Mouse (Mus musculus): ENCODE results near the gene Zfp704. TPM values are rescaled to one million over a fixed set of nuclear protein-coding genes. Genes with fewer than 3 reads are reported as not detected.

Gene Zfp704
- polyA plus RNA-seq, 1 experiment = 6.7 TPM

GRCm38 (mm10) chr3:9557778-9558560, 51.9 kb downstream of the Zfp704 start:
- no peak for DNase-seq (ENCODE audit: low read depth)

DNA sequence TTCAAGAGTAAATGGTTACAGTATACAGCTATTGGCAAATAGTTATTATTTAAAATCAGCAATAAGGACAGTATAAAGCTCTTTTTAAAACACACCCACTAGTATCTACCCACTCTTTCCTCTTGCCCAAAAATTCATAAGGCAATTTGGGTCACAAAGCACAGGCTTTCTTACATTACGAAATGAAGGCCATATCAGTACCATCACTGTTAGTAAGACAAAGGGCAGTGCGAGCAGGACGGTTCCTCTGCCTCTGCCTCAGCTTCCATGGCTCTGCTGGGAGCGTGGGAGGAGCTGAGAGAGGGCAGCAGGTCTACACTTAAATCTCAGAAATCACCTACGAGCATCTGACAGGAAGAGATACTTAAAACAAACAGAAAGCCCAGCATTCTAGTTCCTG, 53.7 kb downstream of the Zfp704 start:
- DNase-seq (ENCODE audit: low read depth) = peak; percentile 75

- no peak for DNase-seq (ENCODE audit: low read depth)
Observed at GRCm38 (mm10) chr3:9554916-9555315, 55.0 kb downstream of the Zfp704 start.

- no peak for DNase-seq (ENCODE audit: low read depth)
Observed at GRCm38 (mm10) chr3:9552332-9552731, 57.6 kb downstream of the Zfp704 start.

DNA sequence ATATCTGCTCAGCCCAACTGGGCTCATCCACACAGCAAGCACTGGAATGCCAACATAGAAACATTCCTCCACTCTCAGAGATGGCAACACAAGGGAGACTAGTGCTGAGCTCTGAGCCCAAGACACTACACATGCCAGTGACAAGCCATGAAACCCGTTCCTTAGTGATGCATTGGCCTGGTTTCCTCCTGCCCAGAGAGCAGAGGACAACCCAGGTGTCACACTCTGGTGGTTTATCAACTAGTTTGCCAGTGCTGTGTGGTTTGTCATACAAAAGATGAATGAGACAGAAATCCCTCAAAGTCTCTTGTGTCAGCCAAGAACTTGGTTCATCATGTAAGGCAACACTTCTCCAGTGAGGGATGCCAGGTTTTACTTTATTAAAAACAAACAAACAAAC, 59.0 kb downstream of the Zfp704 start:
- no peak for DNase-seq (ENCODE audit: low read depth)

DNA sequence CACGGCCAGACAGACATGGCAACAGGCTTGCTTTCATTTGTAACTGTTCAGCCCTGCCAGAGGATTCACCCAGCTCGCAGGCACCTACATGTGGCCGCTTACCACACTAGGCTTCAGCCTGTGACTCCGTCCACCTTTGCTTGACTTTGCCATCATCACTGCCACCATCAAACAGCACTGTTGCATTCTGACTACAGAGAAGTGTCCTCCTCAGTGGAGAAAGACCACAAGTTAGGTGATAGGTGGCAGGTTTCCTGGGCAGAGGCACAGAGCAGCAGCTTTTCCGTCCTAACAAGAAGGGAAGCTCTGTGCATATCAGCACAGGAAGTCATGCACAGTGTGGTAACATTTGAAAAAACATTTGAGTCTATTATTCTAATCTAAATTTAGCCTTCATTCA, 60.1 kb downstream of the Zfp704 start:
- DNase-seq (ENCODE audit: low read depth) = no peak

GRCm38 (mm10) chr3:9548188-9548587, 61.7 kb downstream of the Zfp704 start:
- no peak for DNase-seq (ENCODE audit: low read depth)

DNA sequence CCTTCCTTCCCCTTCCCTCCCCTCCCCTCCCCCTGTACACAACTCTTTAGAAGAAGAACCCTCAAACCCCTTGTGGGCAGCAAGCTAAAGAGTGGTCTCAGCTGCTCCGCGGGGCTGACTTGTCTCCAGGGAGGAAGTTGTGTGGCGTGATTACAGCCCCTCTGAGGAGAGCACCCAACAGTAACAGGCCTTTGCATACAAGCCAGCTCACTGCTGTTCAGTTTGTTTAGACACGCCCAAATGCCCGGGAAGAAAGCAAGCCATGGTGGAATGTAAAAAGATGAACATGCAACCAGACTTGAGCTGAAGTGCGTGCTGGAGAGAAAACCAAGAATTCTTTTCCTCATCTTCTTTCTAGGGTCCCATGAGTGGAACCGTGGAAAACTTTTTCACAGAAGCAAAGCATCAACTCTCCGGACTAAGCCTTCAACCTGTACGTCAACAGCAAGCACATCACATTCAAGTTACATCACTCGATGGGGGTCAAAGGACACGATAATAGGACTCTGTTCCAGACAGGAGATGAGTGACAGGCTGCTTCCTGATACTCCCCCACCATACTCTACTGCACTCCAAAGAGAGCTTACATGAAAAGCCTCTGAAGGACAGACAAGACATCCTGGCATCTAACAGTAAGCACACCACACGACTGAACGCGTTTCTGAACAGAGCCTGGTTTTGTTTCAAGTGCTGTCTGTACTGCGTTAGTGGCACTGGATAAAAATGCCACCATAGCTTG, 62.8 kb downstream of the Zfp704 start:
- no peak for DNase-seq (ENCODE audit: low read depth)

GRCm38 (mm10) chr3:9544421-9544820, 65.5 kb downstream of the Zfp704 start:
- DNase-seq (ENCODE audit: low read depth) = no peak

- DNase-seq (ENCODE audit: low read depth) = no peak
Observed at GRCm38 (mm10) chr3:9543916-9544315, 66.0 kb downstream of the Zfp704 start.

DNA sequence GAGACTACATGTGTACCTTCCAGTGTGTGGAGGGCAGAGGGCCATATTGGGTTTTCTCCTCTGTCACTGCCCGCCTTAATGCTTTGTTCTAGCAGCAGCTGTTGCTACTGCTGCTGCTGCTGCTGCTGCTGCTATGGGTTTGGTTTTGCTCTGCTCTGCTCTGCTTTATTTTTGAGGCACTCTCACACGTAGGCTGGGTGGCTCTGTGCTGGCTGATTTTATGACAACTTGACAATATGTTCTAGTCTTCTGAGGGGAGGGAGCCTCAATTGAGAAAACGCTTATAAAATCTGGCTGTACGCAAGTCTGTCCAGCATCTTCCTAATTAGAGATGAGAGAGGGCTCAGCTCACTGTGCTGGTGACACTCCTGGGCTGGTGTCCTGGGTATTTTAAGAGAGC, 66.4 kb downstream of the Zfp704 start:
- no peak for DNase-seq (ENCODE audit: low read depth)

DNA sequence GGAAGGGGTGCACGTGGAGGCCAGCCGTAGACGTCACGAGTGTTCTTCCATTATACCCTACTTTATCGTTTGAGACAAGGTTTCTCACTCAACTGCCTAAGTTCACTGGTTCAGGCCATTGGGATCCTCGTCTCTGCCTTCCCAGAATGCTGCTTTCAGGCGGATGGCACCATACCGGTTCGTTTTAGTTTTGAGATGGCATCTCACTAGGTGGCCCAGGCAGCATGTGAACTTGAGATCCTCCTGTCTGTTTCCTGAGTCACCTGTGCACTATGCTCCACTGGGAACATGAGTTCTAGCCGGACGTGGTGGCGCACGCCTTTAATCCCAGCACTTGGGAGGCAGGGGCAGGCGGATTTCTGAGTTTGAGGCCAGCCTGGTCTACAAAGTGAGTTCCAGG, 68.3 kb downstream of the Zfp704 start:
- DNase-seq (ENCODE audit: low read depth) = no peak

- no peak for DNase-seq (ENCODE audit: low read depth)
Observed at GRCm38 (mm10) chr3:9538510-9538909, 71.4 kb downstream of the Zfp704 start.

DNA sequence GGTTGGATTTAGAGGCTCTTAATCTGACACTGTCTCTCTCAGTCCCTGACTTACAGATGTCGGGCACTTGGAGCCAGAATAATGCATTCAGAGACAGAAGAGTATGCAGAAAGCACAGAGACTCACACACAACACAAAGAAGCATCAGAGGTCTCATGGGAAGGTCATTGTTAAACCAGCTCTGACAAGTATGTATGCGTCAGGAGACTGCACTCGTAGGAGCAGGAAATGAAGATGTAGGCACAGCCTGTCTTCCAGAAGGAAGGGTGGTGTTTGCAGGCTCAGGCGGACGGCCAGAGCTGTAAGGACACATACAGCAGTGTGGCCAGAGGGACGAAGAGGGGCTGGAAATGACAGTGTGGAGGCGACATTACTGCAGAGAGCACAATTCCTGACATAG, 72.0 kb downstream of the Zfp704 start:
- no peak for DNase-seq (ENCODE audit: low read depth)

DNA sequence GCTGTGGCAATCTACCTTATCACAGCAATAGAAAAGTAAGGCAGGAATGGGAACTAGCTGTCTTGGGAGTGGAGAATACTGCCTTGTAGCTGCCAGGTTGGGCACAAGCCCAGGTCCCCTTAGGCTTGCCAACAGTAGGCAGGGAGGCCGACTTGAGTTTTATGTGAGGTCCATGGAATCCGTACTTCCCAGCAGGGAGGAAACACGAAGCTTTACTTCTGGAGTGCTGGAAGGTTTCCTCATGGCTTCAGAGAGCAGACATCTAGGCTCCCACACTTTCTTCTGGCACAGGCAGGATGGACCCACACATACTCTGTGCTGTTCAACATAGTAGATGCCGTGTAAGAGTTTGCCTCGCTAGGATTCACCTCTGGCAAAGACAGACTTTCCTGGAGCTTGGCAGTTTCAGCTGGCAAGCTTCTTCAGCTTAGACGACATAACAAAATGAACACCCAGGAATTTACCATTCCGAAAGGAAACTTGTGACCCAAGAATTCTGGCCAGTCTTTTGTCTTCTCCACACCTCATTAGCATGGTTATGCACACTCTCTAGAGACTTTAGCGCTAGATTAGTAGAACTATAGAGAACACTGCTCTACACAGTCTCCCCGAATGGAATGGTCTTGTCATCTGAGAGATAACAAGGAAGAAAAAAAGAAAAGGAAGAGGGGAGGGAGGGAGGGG, 79.6 kb downstream of the Zfp704 start:
- DNase-seq (ENCODE audit: low read depth) = no peak

DNA sequence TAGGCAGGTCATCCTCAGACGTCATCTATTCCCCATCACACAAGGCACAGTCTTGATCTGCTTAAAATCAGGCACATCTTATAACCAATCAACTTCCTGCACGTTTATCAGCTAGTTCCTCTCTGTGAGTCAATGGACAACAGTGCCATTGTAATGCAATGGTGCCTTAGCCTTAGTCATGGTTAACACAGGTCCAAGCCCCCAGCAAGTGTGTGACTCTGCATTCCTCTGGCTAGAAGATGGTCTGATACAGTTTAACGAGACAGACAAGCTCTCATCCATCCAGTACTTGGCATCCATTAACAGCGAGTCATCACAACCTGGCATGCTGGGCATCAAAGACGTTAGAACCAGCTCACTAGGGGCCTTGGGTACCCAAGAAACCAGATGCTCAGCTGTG, 85.5 kb downstream of the Zfp704 start:
- DNase-seq (ENCODE audit: low read depth) = no peak

DNA sequence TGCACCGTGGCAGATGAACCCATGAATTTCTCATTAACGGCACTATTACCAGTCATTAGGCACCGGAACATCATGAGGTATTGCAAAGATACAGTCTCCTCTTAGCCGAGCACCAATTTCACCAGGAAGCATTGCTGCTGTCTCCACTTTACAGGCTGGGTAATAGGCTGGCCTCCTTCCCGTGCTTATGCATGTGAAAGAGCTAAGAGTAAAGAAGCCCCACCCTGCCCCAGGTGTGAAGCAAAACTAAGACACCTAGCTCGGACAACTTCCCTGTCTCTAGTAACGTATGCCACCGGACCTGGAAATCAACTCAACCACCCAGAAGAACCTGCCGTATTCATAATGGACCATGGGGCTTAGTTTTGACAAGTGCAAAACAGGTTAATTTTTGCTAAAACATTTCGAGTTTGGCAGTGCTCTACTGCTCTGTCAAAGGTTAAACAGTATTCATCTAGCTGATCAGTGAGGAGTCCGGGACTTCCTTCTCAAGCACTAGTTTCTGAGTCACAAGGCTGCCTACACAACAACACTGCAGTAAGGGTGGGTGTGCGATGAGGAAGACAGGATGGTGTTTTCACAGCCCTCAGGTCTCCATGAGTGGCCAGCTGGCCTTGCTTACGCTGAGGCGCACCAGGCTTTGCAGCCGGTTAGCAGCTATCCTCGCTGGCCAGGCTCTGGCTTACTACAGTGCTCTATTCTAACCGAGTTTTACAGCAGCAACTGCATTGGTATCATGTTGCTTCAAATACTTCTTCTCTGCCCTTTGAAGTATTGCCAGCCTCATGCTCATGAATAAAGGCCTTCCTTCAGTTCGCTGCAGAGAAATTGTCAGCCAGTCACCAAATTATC, 86.6 kb downstream of the Zfp704 start:
- DNase-seq (ENCODE audit: low read depth) = no peak

DNA sequence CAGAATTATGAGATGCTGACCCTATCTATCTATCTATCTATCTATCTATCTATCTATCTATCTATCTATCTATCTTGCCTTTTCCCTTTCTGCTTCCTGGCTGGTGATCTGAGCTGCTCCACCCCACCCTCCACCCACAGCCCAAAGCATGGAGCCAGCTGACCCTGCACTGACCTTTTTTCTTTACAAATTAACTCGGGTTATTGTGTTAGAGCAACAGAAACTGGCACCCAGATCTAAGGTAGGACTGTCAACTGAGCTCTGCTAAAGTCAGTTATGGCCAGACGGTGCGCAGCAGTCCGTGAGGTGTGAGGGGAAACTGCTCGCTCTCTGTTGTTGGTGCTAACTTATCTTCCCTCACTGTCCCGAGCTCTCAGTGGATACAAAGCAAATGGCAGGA, 87.9 kb downstream of the Zfp704 start:
- no peak for DNase-seq (ENCODE audit: low read depth)

GRCm38 (mm10) chr3:9520728-9521054, 89.2 kb downstream of the Zfp704 start:
- DNase-seq (ENCODE audit: low read depth) = no peak

DNA sequence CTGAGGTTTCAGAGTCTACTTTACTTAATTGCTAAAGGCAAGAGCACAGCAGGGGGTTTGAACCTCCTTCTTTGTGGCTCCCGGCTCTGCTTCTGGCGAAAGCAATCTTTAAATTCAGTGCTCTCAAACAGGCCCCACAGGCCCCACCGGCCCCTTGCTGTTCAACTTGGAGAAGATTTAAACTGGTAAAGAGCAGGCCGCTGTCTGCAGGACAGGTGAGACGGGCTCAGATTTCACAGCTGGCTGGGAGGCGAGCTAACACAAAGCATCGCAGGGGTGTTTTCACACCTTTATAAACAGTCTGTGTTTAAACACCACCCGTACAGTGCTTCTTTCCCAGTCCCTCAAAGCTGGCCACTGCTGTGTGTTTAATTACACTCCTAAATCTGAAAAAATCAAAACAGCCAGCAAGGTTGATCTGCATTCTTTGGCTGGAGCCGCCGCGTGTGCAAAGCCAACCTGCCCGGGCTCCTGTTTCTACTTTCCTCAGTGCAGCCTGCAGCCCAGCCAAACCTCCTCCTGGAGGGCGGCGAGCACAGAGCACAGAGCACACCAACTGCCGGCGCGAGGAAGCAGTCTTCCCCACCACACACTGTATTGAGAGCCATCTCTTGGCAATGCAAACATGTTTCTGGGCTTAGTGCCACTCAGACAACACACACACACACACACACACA, 89.7 kb downstream of the Zfp704 start:
- DNase-seq (ENCODE audit: low read depth) = no peak

DNA sequence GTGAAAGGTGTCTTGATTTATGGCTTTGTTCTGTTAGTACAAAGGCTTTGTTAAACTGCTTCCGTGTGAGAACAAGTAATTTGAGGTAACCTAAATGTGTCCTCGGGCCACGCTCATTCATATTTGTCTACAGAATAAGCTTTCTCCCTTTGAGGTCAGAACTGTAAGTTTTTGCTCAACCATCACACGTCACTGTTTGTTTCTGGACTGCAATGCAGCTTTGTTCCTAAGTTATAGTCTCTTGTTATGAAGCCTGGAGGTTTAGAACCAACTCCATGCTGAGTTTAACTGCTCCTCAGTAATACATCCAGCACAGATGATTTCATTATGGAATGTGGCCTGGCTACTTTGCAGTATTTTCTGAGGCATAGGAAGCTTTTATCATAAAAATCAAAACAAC, 90.4 kb downstream of the Zfp704 start:
- no peak for DNase-seq (ENCODE audit: low read depth)

All from gonadal fat pad, adult 2 months (tissue).